Mouse (Mus musculus) v-Abl transformed pro-B cells (cell line): ENCODE measurements at regions not wholly inside any gene's neighbourhood (a gene's known extent, or its start where the extent isn't known, plus 50 kb on each side); places are given as distances from the start of the nearest gene placed in this dataset.

Experiments
- in situ Hi-C, 2 experiments: fragments of 400-800 bp; cut with MboI; formaldehyde crosslinking; loops; one replicate each; pipeline ENCODE4 v1.15.1; 2025; ENCODE audit not compliant: unreplicated experiment in 2 of 2

GRCm38 (mm10) chr11:63282541-63282940 lies 153.8 kb downstream of the Pmp22 start:
- in situ Hi-C loops: no loop called here

DNA sequence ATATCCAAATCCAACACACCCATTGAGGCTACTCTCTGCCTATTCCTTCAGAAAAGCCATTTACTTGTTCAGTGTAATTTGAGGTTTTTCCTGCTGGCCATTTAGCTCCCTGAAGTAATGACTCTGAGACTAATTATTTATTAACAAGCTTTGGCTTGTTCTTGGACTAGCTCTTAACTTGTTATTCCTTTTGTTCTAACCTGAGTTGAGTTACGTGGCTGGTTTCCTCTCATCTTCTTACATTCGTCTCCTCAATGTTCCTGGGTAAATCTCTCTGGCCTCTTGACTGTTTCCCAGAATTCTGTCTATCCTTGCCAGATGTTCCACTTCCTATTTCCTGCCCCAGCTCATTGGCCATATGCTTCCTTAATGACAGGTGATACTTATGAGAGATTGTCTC lies 157.2 kb downstream of the Pmp22 start:
- in situ Hi-C loops: no loop called here

DNA sequence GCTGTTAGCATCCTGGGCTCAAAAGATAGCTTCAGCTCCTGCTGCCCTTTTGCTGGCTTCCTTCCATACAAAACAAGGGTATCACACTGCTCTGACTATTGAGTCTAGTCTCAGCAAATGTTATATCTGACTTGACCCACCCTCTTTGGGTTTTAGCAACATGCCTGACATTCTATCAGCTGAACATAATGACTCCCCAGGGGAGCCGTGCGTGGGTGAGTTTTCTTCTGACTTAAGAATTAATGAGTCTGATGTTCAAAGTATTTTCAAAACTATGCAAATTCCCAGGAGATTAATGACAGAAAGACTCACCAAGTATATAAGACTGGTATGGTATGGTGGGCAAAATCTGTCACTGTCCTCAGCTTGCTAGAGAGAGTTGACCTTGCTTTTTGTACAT lies 159.0 kb downstream of the Pmp22 start:
- in situ Hi-C loops: no loop called here

DNA sequence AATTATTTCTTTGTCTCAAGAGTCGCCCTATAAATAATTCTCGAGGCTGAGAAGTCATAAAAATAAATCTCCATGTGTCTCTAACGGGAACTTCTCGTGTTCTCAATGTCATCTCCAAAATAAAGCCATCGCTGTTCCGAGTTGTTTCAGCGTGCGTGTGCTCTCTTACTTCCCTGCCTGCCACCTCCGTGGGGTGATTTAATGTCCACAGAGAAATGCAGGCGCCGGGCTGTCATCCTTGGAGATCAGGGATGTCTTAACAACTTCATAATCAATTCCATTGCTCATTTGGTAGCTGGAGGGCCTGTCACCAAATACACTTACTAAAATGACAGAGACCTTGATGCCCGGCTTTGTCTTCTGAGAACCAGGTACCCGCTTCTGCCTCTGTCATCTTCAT lies 161.8 kb downstream of the Pmp22 start:
- in situ Hi-C loops: no loop called here

- in situ Hi-C loops: no loop called here
Observed at GRCm38 (mm10) chr11:63293485-63293884, 164.7 kb downstream of the Pmp22 start.

DNA sequence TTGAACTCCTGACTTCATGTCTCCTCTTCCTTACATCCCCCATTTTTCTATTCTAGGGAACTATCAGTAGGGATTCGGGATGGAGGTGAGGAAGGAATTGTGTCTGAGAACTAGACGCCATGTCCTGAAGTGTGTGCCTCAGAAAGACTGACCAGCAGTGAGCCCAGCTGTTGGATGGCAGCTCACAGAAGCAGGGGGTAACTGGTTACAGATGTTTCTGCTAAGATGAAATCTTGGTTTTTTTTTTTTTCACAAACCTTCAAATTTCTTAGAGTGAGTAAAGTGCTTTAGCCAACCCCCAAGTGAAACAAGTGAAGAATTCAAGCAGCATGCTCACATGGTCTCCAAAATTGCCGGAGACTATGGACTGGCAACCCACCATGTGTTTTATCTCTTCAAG lies 165.7 kb downstream of the Pmp22 start:
- in situ Hi-C loops: no loop called here

- in situ Hi-C loops: no loop called here
Observed at GRCm38 (mm10) chr11:63296476-63296875, 167.7 kb downstream of the Pmp22 start.

- in situ Hi-C loops: no loop called here
Observed at GRCm38 (mm10) chr11:63299712-63300581, 171.2 kb downstream of the Pmp22 start.

DNA sequence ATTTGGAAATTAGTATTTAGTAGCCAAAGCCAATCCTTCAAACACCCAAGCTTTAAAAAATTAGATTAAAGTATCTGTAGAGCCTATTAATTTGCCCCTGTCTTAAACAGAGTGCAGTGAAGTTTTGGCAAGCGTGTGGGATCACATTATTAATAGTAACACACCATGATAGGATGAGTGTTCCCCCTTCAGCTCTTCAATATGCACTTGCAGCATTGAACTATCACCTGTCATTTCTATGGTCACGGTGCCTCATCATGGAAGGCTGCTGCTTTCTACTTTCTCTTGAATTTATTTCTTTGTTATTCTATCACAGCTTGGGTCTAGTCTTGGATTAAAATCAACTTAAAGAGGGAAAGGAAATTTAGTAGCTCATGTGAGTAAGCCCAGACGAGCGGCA lies 196.4 kb downstream of the Pmp22 start:
- in situ Hi-C loops: no loop called here

- in situ Hi-C loops: no loop called here
Observed at GRCm38 (mm10) chr11:63326864-63327263, 198.1 kb downstream of the Pmp22 start.

GRCm38 (mm10) chr11:63337503-63337902 lies 208.7 kb downstream of the Pmp22 start:
- in situ Hi-C loops: no loop called here

- in situ Hi-C loops: no loop called here
Observed at GRCm38 (mm10) chr11:63338277-63338676, 209.5 kb downstream of the Pmp22 start.

GRCm38 (mm10) chr11:63345653-63346052 lies 216.9 kb downstream of the Pmp22 start:
- in situ Hi-C loops: no loop called here

DNA sequence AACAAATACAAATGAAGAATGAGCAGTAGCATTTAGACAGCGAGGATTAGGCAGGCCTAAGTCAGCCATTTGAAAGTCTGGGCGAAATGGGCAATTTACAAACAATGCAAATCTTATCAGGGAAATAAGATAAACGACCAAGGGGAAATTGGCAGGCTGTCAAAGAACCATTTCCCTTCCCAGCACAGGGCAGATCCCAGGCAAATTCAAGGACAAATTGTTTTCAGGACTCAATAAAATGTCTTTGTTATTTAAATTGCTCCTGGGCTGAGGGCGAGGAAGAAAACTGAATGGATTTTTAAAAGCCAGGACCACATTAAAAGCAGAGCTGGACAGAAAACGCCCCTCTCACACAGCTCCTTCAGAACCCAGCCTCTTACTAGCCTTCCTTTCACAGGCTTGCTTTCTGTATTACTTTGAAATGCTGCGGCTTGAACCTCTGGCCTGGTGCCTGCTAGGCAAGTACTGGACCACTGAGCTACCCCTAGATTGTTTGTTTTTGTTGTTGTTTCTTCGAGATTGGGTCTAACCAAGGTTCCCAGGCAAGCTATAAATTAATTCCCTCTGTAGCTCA lies 221.4 kb downstream of the Pmp22 start:
- in situ Hi-C loops: no loop called here

GRCm38 (mm10) chr11:63351999-63352398 lies 223.2 kb downstream of the Pmp22 start:
- in situ Hi-C loops: no loop called here

DNA sequence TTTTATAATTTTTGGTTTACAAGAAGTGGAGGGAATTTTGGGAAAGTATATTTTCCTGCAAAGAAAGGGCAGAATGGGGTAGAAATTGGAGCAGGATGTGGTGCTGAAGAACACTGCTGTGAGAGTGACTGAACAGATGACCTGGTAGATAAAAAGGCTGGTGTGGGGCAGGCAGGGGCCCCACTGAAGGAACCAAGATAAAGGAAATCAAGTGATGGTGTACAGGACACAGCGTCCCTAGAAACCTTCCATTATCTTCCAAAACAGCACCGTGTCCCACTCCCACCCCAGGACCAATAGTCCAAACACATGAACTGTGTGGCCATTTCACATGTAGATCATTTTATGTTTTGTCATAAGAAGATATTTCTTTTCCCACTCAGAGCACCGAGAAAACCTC lies 224.2 kb downstream of the Pmp22 start:
- in situ Hi-C loops: no loop called here

DNA sequence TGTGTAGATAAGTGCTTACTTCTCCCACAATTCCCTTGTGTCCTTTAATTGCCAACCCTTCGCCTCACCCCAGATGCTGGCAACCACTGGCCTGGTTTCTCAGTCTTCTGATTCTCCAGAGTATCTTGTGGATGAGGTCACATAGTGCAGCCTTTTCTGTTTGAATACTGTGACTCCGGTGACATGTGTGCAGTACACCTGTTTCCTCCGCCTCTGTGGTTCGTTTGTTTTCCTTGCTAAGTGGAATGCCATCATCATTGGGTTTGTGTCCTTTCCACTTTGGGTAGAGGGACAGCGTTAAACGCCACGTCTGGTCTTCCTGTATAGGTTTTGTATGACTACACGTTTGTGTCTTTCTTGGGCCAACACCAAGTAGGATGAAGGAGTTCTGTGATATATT lies 224.9 kb downstream of the Pmp22 start:
- in situ Hi-C loops: no loop called here

GRCm38 (mm10) chr11:63357772-63358344 lies 229.1 kb downstream of the Pmp22 start:
- in situ Hi-C loops: no loop called here

- in situ Hi-C loops: no loop called here
Observed at GRCm38 (mm10) chr11:63367756-63368265, 239.0 kb downstream of the Pmp22 start.

DNA sequence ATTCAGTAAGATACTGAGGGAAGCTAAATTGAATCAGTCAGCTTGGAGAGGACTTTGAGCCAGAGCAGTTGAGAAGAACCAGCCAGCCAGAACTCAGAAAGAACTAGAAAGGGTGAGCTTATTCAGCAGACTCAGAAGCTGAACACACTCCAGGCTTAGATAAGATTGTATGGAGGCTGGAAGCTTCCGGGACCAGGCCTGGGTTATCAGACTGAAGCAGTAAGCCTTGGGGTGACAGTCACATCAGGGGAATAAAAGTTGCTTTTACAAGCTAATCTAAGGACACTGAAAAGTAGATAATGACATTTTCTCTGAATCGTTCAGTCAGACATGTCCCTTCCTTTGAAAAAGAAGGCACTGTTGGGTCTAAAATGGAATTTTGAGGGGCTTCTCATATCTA lies 240.7 kb downstream of the Pmp22 start:
- in situ Hi-C loops: no loop called here

DNA sequence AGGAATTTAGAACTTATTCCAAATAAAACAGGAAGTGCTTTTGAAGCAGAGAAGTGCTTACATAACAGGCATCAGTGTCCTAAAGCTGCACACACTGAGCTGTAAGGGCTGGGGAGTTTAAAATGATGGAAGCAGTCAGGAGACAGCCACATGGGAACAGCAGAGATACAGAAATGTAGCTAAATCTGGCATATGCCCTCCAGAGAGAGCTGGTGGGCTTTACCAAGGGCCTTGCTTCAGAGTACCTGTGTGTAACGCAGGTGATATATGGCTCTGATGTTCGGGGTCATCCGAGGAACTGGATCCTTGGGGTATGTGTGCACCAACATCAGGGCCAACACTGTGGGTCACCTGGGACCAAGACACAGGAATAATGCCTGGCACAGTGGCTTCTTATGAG lies 247.5 kb downstream of the Pmp22 start:
- in situ Hi-C loops: no loop called here

DNA sequence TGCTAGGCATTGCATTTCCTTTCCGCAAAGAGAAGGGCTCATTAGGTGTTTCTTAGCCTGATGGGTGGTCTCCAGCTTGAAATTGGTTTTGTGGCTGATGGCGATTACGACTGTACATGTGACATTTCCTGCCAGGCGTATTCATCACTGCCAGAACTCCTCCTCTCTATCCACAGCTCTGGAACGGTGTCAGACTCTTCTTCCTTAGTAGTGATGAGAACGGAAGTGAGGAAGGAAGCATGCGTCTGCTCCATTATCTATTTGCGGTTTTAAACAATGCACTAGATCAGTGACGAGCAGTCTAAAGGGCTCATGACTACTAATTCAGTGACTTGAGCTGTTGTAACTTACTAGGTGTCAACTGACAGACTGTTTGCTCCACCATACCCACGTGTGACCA lies 248.2 kb downstream of the Pmp22 start:
- in situ Hi-C loops: no loop called here
